Mouse (Mus musculus) G1E (cell line): ENCODE data around the gene Gm10643. TPM values are rescaled to one million over a fixed set of nuclear protein-coding genes. Genes with fewer than 3 reads are reported as not detected.

Source experiments
- ATAC-seq: 2 replicates; pipeline ENCODE4 v1.8.0; 2016; ENCODE audit warnings: mild to moderate bottlenecking; ENCODE audit not compliant: insufficient number of reproducible peaks, poor library complexity, low FRiP score, severe bottlenecking; ENCODE audit errors: extremely low read depth
- DNase-seq: peaks from one replicate; pipeline ENCODE4 v3.0.0; 2012; ENCODE audit warnings: low spot score
- H3K27me3 ChIP-seq: 2 replicates; pipeline ENCODE4 v1.6.1; 2012; ENCODE audit warnings: mild to moderate bottlenecking, low read length, inconsistent platforms; ENCODE audit not compliant: insufficient read depth
- H3K36me3 ChIP-seq: replicated peaks from 2 replicates; pipeline ENCODE3; 2012; ENCODE audit warnings: mild to moderate bottlenecking, inconsistent platforms
- H3K4me1 ChIP-seq: 2 replicates; pipeline ENCODE4 v1.6.1; 2012; ENCODE audit warnings: low read depth, low read length, inconsistent platforms, mixed read lengths; ENCODE audit not compliant: insufficient read depth
- H3K4me3 ChIP-seq: 2 replicates; pipeline ENCODE4 v1.5.1; 2012; ENCODE audit warnings: low read depth, mild to moderate bottlenecking, inconsistent platforms, low read length, moderate library complexity, mixed read lengths
- H3K9me3 ChIP-seq: replicated peaks from 2 replicates; pipeline ENCODE4 v1.6.1; 2012; ENCODE audit warnings: inconsistent platforms
- CTCF ChIP-seq: IDR thresholded peaks from 2 replicates; pipeline ENCODE4 v1.5.1; 2012; ENCODE audit warnings: low read depth, low read length, inconsistent platforms, mixed read lengths
- GATA1 ChIP-seq: IDR thresholded peaks from 2 replicates; pipeline ENCODE4 v1.6.1; 2012; ENCODE audit warnings: borderline replicate concordance, low read length, inconsistent platforms, mixed read lengths
- GATA2 ChIP-seq: IDR thresholded peaks from 2 replicates; pipeline ENCODE4 v1.6.1; 2012; ENCODE audit warnings: low read depth, low read length, inconsistent platforms, borderline replicate concordance
- POLR2AphosphoS5 ChIP-seq: IDR thresholded peaks from 2 replicates; pipeline ENCODE4 v1.6.1; 2012; ENCODE audit warnings: low read depth, low read length, inconsistent platforms; ENCODE audit not compliant: insufficient replicate concordance
- TAL1 ChIP-seq: conservative IDR thresholded peaks from 2 replicates; pipeline ENCODE4 v1.6.1; 2012; ENCODE audit warnings: low read depth, low read length, inconsistent platforms, mixed read lengths
- polyA plus RNA-seq: library from polyadenylated mRNA; stranded (reverse); fragments of >175 nt; gene quantifications from 2 replicates; pipeline ENCODE4 v1.2.3, GENCODE M21; 2012
- total RNA-seq, 2 experiments: library from RNA; stranded (forward) in 1 of 2; stranded (reverse) in 1 of 2; fragments of 200-1000 nt in 1 of 2; fragments of >200 nt in 1 of 2; fragmentation: Nextera tagmentation in 1 of 2; gene quantifications; 2 replicates each; pipeline ENCODE4 v1.2.3; 2014 to 2017

Gm10643 gene
- total and polyA plus RNA-seq, 3 experiments, result 0.05 to 2.0 (median 1.3) TPM

- TF ChIP-seq TAL1 (no peak), GATA1 (no peak), POLR2AphosphoS5 (no peak), GATA2 (no peak), CTCF (no peak)
- Histone ChIP-seq H3K9me3 (no peaks in the 10 kb centered on the region), H3K4me3 (no peak overlapping the region; the same call in 1 of the 2 replicates), H3K27me3 (no peaks in the 10 kb centered on the region), H3K36me3 (peaks cover 39% of the 10 kb centered on the region), H3K4me1 (peaks cover 71% of the 10 kb centered on the region)
- DNase-seq (no peak), ATAC-seq (no peak)
These were observed 3.5 kb upstream of the Gm10643 start for GRCm38 (mm10) chr8:84068316-84069035.

- no peak for TF ChIP-seq POLR2AphosphoS5
- no peak for TF ChIP-seq CTCF
- no peak for TF ChIP-seq TAL1
- Histone ChIP-seq H3K36me3 (peaks cover 35% of the 10 kb centered on the region), H3K4me3 (peak overlapping the region; percentile 81; the same call in 1 of the 2 replicates), H3K9me3 (no peaks in the 10 kb centered on the region), H3K4me1 (peaks cover 72% of the 10 kb centered on the region), H3K27me3 (no peaks in the 10 kb centered on the region)
- ATAC-seq, result no peak
- DNase-seq, result no peak
These were observed 3.0 kb upstream of the Gm10643 start for GRCm38 (mm10) chr8:84067911-84068310.

GRCm38 (mm10) chr8:84067047-84067573, 2.2 kb upstream of the Gm10643 start:
- H3K27me3 ChIP-seq, result no peaks in the 10 kb centered on the region
- peak; percentile 18 for ATAC-seq
- H3K36me3 ChIP-seq, result peaks cover 27% of the 10 kb centered on the region
- no peaks in the 10 kb centered on the region for H3K9me3 ChIP-seq
- peak overlapping the region; percentile 81 for H3K4me3 ChIP-seq
- peaks cover 64% of the 10 kb centered on the region for H3K4me1 ChIP-seq
- TF ChIP-seq POLR2AphosphoS5 (no peak), GATA2 (no peak), CTCF (no peak), TAL1 (no peak), GATA1 (no peak)
- peak; percentile 81 for DNase-seq

- Histone ChIP-seq H3K9me3 (no peaks in the 10 kb centered on the region), H3K4me1 (peaks cover 58% of the 10 kb centered on the region), H3K36me3 (peaks cover 23% of the 10 kb centered on the region), H3K4me3 (peak within 1 kb of the TSS; percentile 81), H3K27me3 (no peaks in the 10 kb centered on the region)
- TF ChIP-seq GATA2, result no peak
- TF ChIP-seq CTCF, result no peak
- TF ChIP-seq GATA1, result no peak
- TF ChIP-seq TAL1, result no peak
- no peak for TF ChIP-seq POLR2AphosphoS5
- peak; percentile 99 for DNase-seq
- peak; percentile 90 for ATAC-seq
These were observed 1.5 kb upstream of the Gm10643 start, which contains the start of gene Rfx1 for GRCm38 (mm10) chr8:84066291-84066930. TSS of gene Rfx1 (plus strand) at chr8:84066834.

GRCm38 (mm10) chr8:84065457-84066072, 628 bp upstream of the Gm10643 start:
- ATAC-seq (no peak), DNase-seq (no peak)
- H3K4me3 ChIP-seq, result peak overlapping the region; percentile 81
- H3K4me1 ChIP-seq, result peaks cover 51% of the 10 kb centered on the region
- H3K27me3 ChIP-seq, result no peaks in the 10 kb centered on the region
- TF ChIP-seq POLR2AphosphoS5 (no peak), GATA1 (no peak), CTCF (no peak), TAL1 (no peak), GATA2 (no peak)
- peaks cover 15% of the 10 kb centered on the region for H3K36me3 ChIP-seq
- H3K9me3 ChIP-seq, result no peaks in the 10 kb centered on the region
